ENCODE assay signal across 1 mouse cellular context in the genomic region with DNA sequence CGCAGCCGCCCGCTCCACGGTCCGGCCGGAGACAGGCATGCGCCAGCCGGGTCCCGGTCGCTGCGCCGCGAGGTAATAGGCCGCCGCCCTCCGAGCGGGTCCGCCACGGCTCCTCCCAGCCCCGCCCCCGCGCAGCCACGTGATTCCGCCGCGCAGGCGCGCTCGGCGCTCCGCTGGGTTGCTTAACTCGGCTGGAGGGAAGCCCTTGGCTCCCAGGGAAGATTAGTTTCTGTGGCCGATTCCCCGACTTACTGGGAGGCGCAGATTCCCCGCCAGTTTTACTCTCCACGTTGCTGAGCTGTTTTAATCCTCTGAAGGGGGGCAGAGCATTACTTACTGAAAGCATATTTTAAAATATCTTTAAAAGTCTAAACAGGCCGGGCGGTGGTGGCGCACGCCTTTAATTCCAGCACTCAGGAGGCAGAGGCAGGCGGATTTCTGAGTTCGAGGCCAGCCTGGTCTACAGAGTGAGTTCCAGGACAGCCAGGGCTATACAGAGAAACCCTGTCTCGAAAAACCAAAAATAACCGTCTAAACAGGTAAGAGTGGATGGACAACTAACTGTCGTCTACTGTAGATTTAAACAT.
TF ChIP-seq lines count a peak whose summit lies in the region.

Gene Slc35e3, minus strand, starts transcription at position 69 of the 587 bp plus-strand sequence.

TF ChIP-seq in CH12.LX, 34 proteins besides CTCF, POLR2A, EP300 and RAD21 (continued from another document):
- 0 out of 2 replicates have a peak, but pooled peaks have one; percentile 33 for TF ChIP-seq KAT2A (IDR thresholded peaks at IDR 0.05; ENCODE audit: insufficient replicate concordance, low read length)
- TF ChIP-seq PAX5 (IDR thresholded peaks at IDR 0.05; ENCODE audit: low read length) = no peak
- TF ChIP-seq TCF12 (IDR thresholded peaks at IDR 0.05; ENCODE audit: low read depth, low read length) = peak; percentile 70
- TF ChIP-seq NELFE (IDR thresholded peaks at IDR 0.05; ENCODE audit: low read depth, low read length) = peak; percentile 60; the same call in 1 of the 2 replicates
